Mouse (Mus musculus) lung, postnatal 36 days (tissue): ENCODE data around the gene Mag.

Experiments
- DNase-seq: peaks from one replicate; pipeline ENCODE4 v3.0.0; 2022; ENCODE audit warnings: mixed read lengths

Mag gene

GRCm38 (mm10) chr7:30861464-30861863 is 53.2 kb downstream of the Mag start, which contains the start of gene Ffar1:
TSS of gene Ffar1 (minus strand) at chr7:30861564.
- DNase-seq = no peak

GRCm38 (mm10) chr7:30859635-30860402 is 54.9 kb downstream of the Mag start:
- peak; percentile 56 for DNase-seq

GRCm38 (mm10) chr7:30859290-30859634 is 55.4 kb downstream of the Mag start:
- peak; percentile 83 for DNase-seq

- DNase-seq = no peak
These were observed 56.9 kb downstream of the Mag start for GRCm38 (mm10) chr7:30857746-30858145.

- DNase-seq = no peak
These were observed 58.6 kb downstream of the Mag start, which contains the start of gene Ffar3 for GRCm38 (mm10) chr7:30856078-30856477. TSS of gene Ffar3 (minus strand) at chr7:30856178.

- no peak for DNase-seq
These were observed 63.3 kb downstream of the Mag start for GRCm38 (mm10) chr7:30851421-30851820.
